Mouse (Mus musculus) cortical plate, adult 2 months (tissue): ENCODE data around the gene Gm10135.
"Not testable (repeated sequence)": the region's sequence is repeated elsewhere in the genome, so short reads cannot be mapped to it uniquely, and the experiment has no call there.

Experiments
- CTCF ChIP-seq: fragments of 200-500 bp; IDR thresholded peaks from 2 replicates; pipeline ENCODE4 v1.5.1; 2011; ENCODE audit warnings: mild to moderate bottlenecking, control low read depth, low read length; ENCODE audit not compliant: insufficient read depth; ENCODE audit errors: extremely low read depth
- POLR2A ChIP-seq: fragments of 200-500 bp; IDR thresholded peaks from 2 replicates; pipeline ENCODE4 v1.6.1; 2011; ENCODE audit warnings: mild to moderate bottlenecking, low read length, control low read depth; ENCODE audit not compliant: insufficient read depth; ENCODE audit errors: extremely low read depth

GRCm38 (mm10) chr5:73013611-73014287 lies 39.2 kb upstream of the Gm10135 start:
- not testable (repeated sequence) for TF ChIP-seq POLR2A, CTCF
